Mouse (Mus musculus): ENCODE measurements around the gene Uckl1.

The Uckl1 gene

GRCm38 (mm10) chr2:181521491-181521890, 63.2 kb downstream of the Uckl1 start:
- CTCF ChIA-PET = no interaction called here

GRCm38 (mm10) chr2:181520936-181521227, 63.8 kb downstream of the Uckl1 start:
- CTCF ChIA-PET = no interaction called here

- CTCF ChIA-PET = interaction anchor here (0.8 kb wide), 1 partner anchor 11 kb away, joined by 6 read pairs; no protein-coding TSS in a partner anchor
Measured at GRCm38 (mm10) chr2:181520118-181520935, 64.4 kb downstream of the Uckl1 start, which contains the start of gene Dnajc5. Gene Dnajc5 (plus strand): TSS chr2:181520485.

- CTCF ChIA-PET = interaction anchor here (0.7 to 0.8 kb wide), 2 partner anchors 10 to 20 kb away, joined by 3 to 6 read pairs; no protein-coding TSS in a partner anchor
Measured at GRCm38 (mm10) chr2:181519201-181519600, 65.5 kb downstream of the Uckl1 start.

Data from spleen, embryonic (tissue).